Mouse (Mus musculus): ENCODE measurements around the gene Pdia3.
A peak's percentile ranks its signal among the peaks of the same experiment; 100 is the strongest.
"Not testable (repeated sequence)": the region's sequence is repeated elsewhere in the genome, so short reads cannot be mapped to it uniquely, and the experiment has no call there.

The Pdia3 gene

GRCm38 (mm10) chr2:121442259-121443067 is 28.9 kb downstream of the Pdia3 start:
- DNase-seq (ENCODE audit: low read depth, low spot score): peak; percentile 85

GRCm38 (mm10) chr2:121443068-121443349 is 29.4 kb downstream of the Pdia3 start:
- DNase-seq (ENCODE audit: low read depth, low spot score): no peak

GRCm38 (mm10) chr2:121444178-121444577 is 30.6 kb downstream of the Pdia3 start, which contains the start of gene Ell3:
Gene Ell3 (minus strand): TSS chr2:121444278.
- DNase-seq (ENCODE audit: low read depth, low spot score): no peak

GRCm38 (mm10) chr2:121445117-121445516 is 31.5 kb downstream of the Pdia3 start:
- DNase-seq (ENCODE audit: low read depth, low spot score): no peak

GRCm38 (mm10) chr2:121446506-121446905 is 32.9 kb downstream of the Pdia3 start:
- no peak for DNase-seq (ENCODE audit: low read depth, low spot score)

- peak; percentile 29 for DNase-seq (ENCODE audit: low read depth, low spot score)
Observed at GRCm38 (mm10) chr2:121447006-121447405, 33.4 kb downstream of the Pdia3 start.

- DNase-seq (ENCODE audit: low read depth, low spot score): no peak
Observed at GRCm38 (mm10) chr2:121448136-121448535, 34.6 kb downstream of the Pdia3 start.

- peak; percentile 100 for DNase-seq (ENCODE audit: low read depth, low spot score)
Observed at GRCm38 (mm10) chr2:121448739-121449535, 35.4 kb downstream of the Pdia3 start, which contains the start of gene Serf2. Gene Serf2 (plus strand): TSS chr2:121449195.

GRCm38 (mm10) chr2:121449545-121450011 is 36.0 kb downstream of the Pdia3 start:
- no peak for DNase-seq (ENCODE audit: low read depth, low spot score)

GRCm38 (mm10) chr2:121450093-121450492 is 36.5 kb downstream of the Pdia3 start:
- peak; percentile 33 for DNase-seq (ENCODE audit: low read depth, low spot score)

GRCm38 (mm10) chr2:121452361-121452760 is 38.8 kb downstream of the Pdia3 start:
- DNase-seq (ENCODE audit: low read depth, low spot score): no peak

- DNase-seq (ENCODE audit: low read depth, low spot score): no peak
Observed at GRCm38 (mm10) chr2:121452990-121453389, 39.4 kb downstream of the Pdia3 start, which contains the start of gene Hypk. Gene Hypk (plus strand): TSS chr2:121453290.

- no peak for DNase-seq (ENCODE audit: low read depth, low spot score)
Observed at GRCm38 (mm10) chr2:121453917-121454316, 40.3 kb downstream of the Pdia3 start.

- DNase-seq (ENCODE audit: low read depth, low spot score): no peak
Observed at GRCm38 (mm10) chr2:121455534-121455933, 42.0 kb downstream of the Pdia3 start.

GRCm38 (mm10) chr2:121456692-121457642 is 43.4 kb downstream of the Pdia3 start, which contains the start of gene Serinc4:
Gene Serinc4 (minus strand): TSS chr2:121456781.
- peak; percentile 93 for DNase-seq (ENCODE audit: low read depth, low spot score)

GRCm38 (mm10) chr2:121460071-121460470 is 46.5 kb downstream of the Pdia3 start:
- DNase-seq (ENCODE audit: low read depth, low spot score): no peak

GRCm38 (mm10) chr2:121468982-121469381 is 55.4 kb downstream of the Pdia3 start:
- DNase-seq (ENCODE audit: low read depth, low spot score): not testable (repeated sequence)

- not testable (repeated sequence) for DNase-seq (ENCODE audit: low read depth, low spot score)
Observed at GRCm38 (mm10) chr2:121472783-121473182, 59.2 kb downstream of the Pdia3 start.

GRCm38 (mm10) chr2:121473301-121474179 is 60.0 kb downstream of the Pdia3 start, which contains the start of gene Mfap1b:
Gene Mfap1b (minus strand): TSS chr2:121474067.
- DNase-seq (ENCODE audit: low read depth, low spot score): peak; percentile 89

- no peak for DNase-seq (ENCODE audit: low read depth, low spot score)
Observed at GRCm38 (mm10) chr2:121474180-121474535, 60.6 kb downstream of the Pdia3 start.
